Mouse (Mus musculus): ENCODE data around the gene Cd6. TPM values are rescaled to one million over a fixed set of nuclear protein-coding genes. Genes with fewer than 3 reads are reported as not detected.

The Cd6 gene
- under 1 TPM; 0.16 to 0.36 TPM for total RNA-seq (2021)

GRCm38 (mm10) chr19:10829436-10830175 lies at the start of gene Cd6:
Cd6 (minus strand) TSS chr19:10830058.
- no peak for DNase-seq (ENCODE audit: low spot score)
- intact Hi-C loops (cut with DNase I): no loop called here

GRCm38 (mm10) chr19:10878201-10878837 lies 48.5 kb upstream of the Cd6 start:
- intact Hi-C loops (cut with DNase I): loop anchor here (2.0 kb wide), 1 partner anchor 168 kb away; no protein-coding TSS in a partner anchor
- DNase-seq (ENCODE audit: low spot score): no peak

DNA sequence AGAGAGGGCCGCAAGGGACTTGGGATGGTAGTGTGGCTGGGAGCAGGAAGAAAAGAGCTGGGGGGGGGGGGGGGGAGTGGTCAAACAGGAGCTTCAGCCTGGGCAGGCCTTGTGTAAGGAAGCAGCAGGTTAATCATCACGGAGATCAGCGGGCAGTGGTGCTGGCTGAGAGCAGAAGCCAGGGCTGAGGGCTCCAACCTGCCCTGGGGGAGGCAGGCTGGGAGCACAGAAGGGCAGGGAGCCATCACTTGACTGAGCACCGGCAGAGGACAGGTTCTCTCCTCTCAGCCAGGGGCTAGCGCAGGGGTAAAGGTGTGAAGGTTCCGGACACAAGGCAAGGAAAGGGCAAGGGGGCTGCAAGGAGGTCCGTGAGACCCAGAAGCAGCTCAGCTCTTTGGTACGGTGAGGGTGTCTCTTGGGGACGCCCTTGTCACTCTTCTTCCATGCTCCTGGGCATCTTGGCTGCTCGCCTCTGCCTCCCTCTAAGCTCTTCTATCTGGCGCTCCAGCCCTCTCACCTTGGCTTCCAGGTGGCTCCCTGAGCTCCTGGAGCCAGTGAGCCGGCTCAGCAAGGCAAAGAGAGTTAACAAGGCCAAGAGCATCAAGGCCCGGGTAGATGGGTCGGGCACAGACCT lies 41.6 kb upstream of the Cd6 start:
- intact Hi-C loops (cut with DNase I): no loop called here
- no peak for DNase-seq (ENCODE audit: low spot score)

DNA sequence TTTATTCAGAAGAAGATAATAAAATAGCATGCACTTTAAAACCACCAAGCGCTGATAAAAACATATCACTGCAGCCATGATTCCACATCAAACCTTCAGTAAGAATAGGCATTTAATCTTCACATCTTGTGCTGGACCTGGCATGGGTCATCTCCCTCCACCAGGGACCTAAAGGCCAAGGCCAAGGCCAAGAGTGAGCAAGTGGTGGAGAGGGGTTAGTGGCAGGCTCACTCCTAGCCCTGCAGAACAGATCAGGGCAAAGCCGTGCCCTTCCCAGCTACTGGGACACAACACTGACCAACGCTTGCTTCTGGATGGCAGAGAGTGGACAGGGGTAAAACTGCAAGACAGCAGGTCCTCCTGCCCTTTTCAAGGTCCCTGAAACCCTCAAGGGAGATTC lies 40.8 kb upstream of the Cd6 start:
- intact Hi-C loops (cut with DNase I): no loop called here
- no peak for DNase-seq (ENCODE audit: low spot score)

- DNase-seq (ENCODE audit: low spot score): no peak
- intact Hi-C loops (cut with DNase I): no loop called here
These were observed 40.1 kb upstream of the Cd6 start, which contains the start of gene Tmem132a for GRCm38 (mm10) chr19:10869886-10870527. Tmem132a (minus strand) TSS chr19:10869940.

DNA sequence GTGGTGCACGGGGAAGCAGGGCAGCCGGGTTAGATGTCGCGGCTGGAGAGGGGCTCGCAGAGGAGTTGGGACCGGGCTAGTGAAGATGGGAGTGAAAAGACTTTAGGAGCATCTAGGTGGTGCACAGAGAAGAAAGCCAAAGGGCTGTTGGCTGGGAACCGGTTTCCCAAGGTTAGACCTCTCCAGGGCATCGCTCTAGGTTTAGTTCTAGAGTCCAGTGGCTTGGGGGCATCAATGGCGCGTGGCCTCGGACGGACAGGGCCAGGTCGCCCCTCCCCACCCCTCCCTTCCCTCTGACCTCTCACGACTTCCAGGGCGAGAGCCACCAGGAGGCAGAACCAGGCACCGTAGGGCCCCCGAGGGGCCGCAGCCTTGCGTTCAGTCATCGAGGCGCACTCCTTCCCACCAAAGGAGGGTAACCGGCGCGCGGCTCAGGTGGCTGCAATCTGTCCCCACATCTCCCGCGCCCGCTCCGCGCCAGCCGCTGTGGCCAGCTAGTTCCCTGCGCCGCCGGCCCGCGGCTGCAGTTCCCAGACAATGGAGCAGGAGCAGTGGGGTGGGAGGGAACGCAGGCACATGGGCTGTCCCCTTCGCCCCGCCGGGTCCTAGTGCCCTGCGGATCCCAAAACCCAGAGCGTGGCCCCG lies 39.5 kb upstream of the Cd6 start:
- intact Hi-C loops (cut with DNase I): no loop called here
- DNase-seq (ENCODE audit: low spot score): peak; percentile 55

GRCm38 (mm10) chr19:10868623-10869141 lies 38.8 kb upstream of the Cd6 start:
- no peak for DNase-seq (ENCODE audit: low spot score)
- intact Hi-C loops (cut with DNase I): no loop called here

DNA sequence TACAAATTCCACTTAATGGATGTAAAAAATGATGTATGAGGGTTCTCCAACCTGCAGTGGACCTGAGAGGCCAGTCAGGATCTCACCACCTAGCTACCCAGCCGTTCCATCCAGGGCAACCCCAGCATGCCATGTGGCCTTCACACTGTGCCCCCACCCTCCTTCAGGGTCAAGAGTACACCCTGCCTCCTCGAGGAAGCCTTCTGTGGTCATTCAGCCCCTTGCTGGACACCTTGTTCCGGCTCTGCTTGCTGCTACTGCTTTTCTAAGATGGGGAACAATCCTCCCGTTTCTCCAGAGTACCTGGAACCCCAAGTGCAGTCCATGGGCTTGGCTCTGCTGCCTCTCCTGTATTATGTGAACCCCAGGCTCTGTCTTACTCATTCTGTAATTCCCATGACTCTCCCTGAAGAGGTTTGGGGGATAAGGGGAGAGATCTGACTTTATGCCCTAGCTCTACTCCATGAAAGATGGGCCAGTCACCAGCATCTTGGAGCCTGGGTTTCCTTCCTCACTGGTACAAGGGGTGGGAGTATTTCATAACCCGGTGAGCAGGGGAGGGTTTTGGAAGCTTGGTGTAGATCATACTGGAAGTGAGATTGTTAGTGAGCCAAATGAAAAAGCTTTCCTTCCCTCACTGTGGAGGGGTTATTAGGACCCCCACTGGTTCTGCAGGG lies 38.2 kb upstream of the Cd6 start:
- intact Hi-C loops (cut with DNase I): no loop called here
- no peak for DNase-seq (ENCODE audit: low spot score)

GRCm38 (mm10) chr19:10866351-10866750 lies 36.5 kb upstream of the Cd6 start:
- intact Hi-C loops (cut with DNase I): no loop called here

GRCm38 (mm10) chr19:10860072-10860497 lies 30.2 kb upstream of the Cd6 start:
- intact Hi-C loops (cut with DNase I): no loop called here
- no peak for DNase-seq (ENCODE audit: low spot score)

More at GRCm38 (mm10) chr19:10866351-10866750, 36.5 kb upstream of the Cd6 start:
- DNase-seq (ENCODE audit: low spot score): no peak

- intact Hi-C loops (cut with DNase I): no loop called here
- DNase-seq (ENCODE audit: low spot score): no peak
These were observed 26.7 kb upstream of the Cd6 start for GRCm38 (mm10) chr19:10856520-10856919.

DNA sequence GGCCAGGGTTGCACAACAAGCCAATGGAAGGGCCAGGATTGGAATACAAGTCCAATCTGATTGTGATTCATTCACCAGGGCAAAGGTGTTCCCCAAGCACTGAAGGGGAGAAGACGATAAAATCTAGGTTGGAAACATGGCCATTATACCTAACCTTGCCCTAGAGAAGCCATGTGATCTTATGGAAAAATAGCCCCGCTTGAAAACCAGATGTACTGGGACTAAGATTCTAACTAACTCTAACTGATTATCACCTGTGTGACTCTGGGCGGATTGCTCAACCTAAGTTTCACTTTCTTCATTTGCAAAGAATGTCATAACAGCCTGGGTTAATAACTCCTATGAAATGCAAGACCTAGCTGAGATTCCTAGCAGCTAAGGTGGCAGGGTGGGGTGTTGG lies 25.6 kb upstream of the Cd6 start:
- intact Hi-C loops (cut with DNase I): no loop called here
- DNase-seq (ENCODE audit: low spot score): no peak

DNA sequence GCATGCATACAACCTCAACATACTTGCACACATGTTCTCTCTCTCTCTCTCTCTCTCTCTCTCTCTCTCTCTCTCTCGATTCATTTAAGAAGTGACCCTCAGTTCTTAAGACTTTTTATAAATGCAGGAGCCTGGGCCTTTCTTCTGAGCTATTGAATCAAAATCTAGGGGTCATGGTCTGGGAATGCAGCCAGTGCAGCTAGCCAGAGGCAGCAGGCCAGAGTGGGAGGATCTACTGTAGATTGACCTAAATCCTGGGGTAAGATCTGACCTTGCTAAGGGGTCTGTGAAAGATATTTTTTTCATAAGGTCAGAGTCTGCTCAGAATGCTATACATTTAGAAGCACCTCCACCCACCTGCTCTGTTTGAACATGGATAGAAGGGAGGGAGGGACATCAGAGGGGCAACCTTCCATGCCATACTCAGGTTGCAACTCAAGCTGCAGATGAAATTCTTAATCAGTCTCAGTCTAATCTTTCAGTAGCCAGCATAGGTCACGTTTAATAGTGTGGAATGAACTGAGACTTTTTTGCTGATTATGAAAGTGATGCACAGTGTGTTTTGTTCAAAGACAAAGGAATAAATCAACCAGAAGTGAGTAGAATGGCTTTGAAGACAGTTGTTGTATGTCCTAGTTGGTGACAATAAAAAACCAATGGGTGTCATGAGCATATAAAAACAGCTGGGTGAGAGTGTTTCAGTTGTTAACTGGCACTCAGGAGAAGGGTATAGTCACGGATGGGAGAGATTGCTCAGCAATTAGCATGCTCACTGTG lies 17.6 kb upstream of the Cd6 start:
- intact Hi-C loops (cut with DNase I): no loop called here
- DNase-seq (ENCODE audit: low spot score): no peak

GRCm38 (mm10) chr19:10846150-10846549 lies 16.3 kb upstream of the Cd6 start:
- intact Hi-C loops (cut with DNase I): no loop called here
- no peak for DNase-seq (ENCODE audit: low spot score)

DNA sequence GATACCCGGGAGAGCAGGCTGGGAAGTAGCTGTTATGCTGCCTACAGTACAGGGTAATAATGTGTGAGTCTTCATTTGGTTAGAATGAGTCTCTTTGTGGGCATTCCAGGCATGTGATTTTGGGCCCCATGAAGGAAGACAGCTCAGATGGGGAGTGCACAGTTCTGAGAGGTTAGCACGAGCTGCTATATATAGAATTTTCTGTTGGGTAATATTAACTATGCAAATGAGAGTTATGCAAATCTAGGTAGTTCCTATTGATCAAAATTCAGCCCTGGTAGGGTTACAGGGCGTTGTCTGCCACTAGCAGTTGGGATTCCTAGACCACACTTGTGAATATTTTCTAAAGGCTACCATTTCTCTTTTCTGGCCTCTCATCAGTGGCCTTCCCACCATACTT lies 15.6 kb upstream of the Cd6 start:
- no peak for DNase-seq (ENCODE audit: low spot score)
- intact Hi-C loops (cut with DNase I): no loop called here

- DNase-seq (ENCODE audit: low spot score): no peak
- intact Hi-C loops (cut with DNase I): no loop called here
These were observed 14.3 kb upstream of the Cd6 start for GRCm38 (mm10) chr19:10844206-10844605.

GRCm38 (mm10) chr19:10842914-10843313 lies 13.1 kb upstream of the Cd6 start:
- intact Hi-C loops (cut with DNase I): no loop called here
- DNase-seq (ENCODE audit: low spot score): no peak

Measured in heart, postnatal 25 days (tissue).